ENCODE assay signal across 8 mouse cellular contexts in the genomic region with DNA sequence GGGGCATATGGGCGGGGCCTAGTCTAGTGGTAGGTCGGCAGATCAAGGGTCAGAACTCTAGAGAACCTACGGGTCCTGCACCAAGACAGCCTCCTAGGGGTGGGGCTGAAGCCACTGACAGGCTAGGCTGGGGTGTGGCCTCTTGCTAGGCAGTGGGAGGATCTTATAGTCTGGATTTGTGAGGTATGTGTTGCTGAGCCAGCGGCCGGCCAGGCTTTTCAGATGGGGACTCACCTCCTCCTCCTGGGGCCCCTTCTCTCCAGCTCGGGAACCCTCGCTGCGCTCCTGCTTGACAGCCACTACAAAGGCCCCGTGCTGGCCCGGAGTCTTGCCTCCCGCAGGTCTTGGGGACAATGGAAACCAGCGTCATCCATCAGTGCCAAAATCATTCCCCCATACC. TPM values are rescaled to one million over a fixed set of nuclear protein-coding genes. Genes with fewer than 3 reads are reported as not detected.
A peak's percentile ranks its signal among the peaks of the same experiment; 100 is the strongest.
DNase-seq lines count a peak whose midpoint lies in the region; ATAC-seq lines count a peak whose summit lies in the region.

No protein-coding gene starts in this region.

- H3K4me3 ChIP-seq in heart, embryonic 13.5 days, result peak overlapping the region; percentile 86

- no peaks in the 10 kb centered on the region for H3K9me3 ChIP-seq in heart, embryonic 13.5 days

- peak overlapping the region; percentile 92 for H3K4me2 ChIP-seq in heart, embryonic 13.5 days

- H3K36me3 ChIP-seq in heart, embryonic 13.5 days, result peaks cover 34% of the 10 kb centered on the region

- H3K9ac ChIP-seq in heart, embryonic 13.5 days, result peak overlapping the region; percentile 97

- H3K4me1 ChIP-seq in heart, embryonic 13.5 days, result peaks cover 57% of the 10 kb centered on the region

- 10% methylated on average over 12 of the region's 12 CpGs for WGBS in heart, embryonic 13.5 days

- DNase-seq in cerebellum, adult 11-12 months, result peak; percentile 66
- DNase-seq in cerebellum, postnatal 25 days, result no peak
- DNase-seq in ZHBTc4 (ENCODE audit: low read depth, low spot score), result peak; percentile 95
- DNase-seq in kidney, postnatal 14 days, result peak; percentile 74
- DNase-seq in cerebellum, adult 8-10 months, result no peak
- no peak for DNase-seq in frontal cortex, postnatal 25 days (ENCODE audit: low spot score in 2 of 2)

- no peak for ATAC-seq in heart, embryonic 13.5 days (ENCODE audit: extremely low read depth, insufficient number of reproducible peaks, low FRiP score, low TSS enrichment)
- peak; percentile 39 for ATAC-seq in megakaryocyte-erythroid progenitor cell, adult 5-6 weeks (replicated peaks; ENCODE audit: low FRiP score, low TSS enrichment, poor library complexity, severe bottlenecking)

- H3K27ac ChIP-seq in heart, embryonic 13.5 days (replicated peaks), result peak overlapping the region; percentile 88

- peaks cover 18% of the 10 kb centered on the region for H3K27me3 ChIP-seq in heart, embryonic 13.5 days (replicated peaks)

RNA-seq across cellular contexts. Expression of gene Hmg20b, which starts 1.1 kb away (rescaled TPM):
- 81.9 and 90.9 TPM in 2 replicates for polyA plus RNA-seq in heart, embryonic 13.5 days (2015; fragmentation: Nextera tagmentation; extraction: Ambion mirVana)
- total RNA-seq in megakaryocyte-erythroid progenitor cell, adult 5-6 weeks (2014; fragmentation: Nextera tagmentation), result 25.7 and 37.6 TPM in 2 replicates
- 44.2 and 61.1 TPM in 2 replicates for total RNA-seq in megakaryocyte-erythroid progenitor cell, adult 5-6 weeks (2017)

RNA-seq across cellular contexts. Expression of gene Gipc3, which starts 6.1 kb away (rescaled TPM):
- 0.06 TPM in 1 of 2 replicates, not detected in the other for polyA plus RNA-seq in heart, embryonic 13.5 days (2015; fragmentation: Nextera tagmentation; extraction: Ambion mirVana)
- total RNA-seq in megakaryocyte-erythroid progenitor cell, adult 5-6 weeks (2014; fragmentation: Nextera tagmentation), result not detected in 2 replicates
- total RNA-seq in megakaryocyte-erythroid progenitor cell, adult 5-6 weeks (2017), result not detected in 2 replicates

RNA-seq across cellular contexts. Expression of gene Mfsd12, which starts 8.1 kb away (rescaled TPM):
- 10.7 and 11.1 TPM in 2 replicates for polyA plus RNA-seq in heart, embryonic 13.5 days (2015; fragmentation: Nextera tagmentation; extraction: Ambion mirVana)
- total RNA-seq in megakaryocyte-erythroid progenitor cell, adult 5-6 weeks (2014; fragmentation: Nextera tagmentation), result 15.7 and 16.4 TPM in 2 replicates
- total RNA-seq in megakaryocyte-erythroid progenitor cell, adult 5-6 weeks (2017), result 13.9 and 14.1 TPM in 2 replicates

RNA-seq across cellular contexts. Expression of gene 4930404N11Rik, which starts 16.5 kb away (rescaled TPM):
- polyA plus RNA-seq in heart, embryonic 13.5 days (2015; fragmentation: Nextera tagmentation; extraction: Ambion mirVana), result 0.98 and 1.1 TPM in 2 replicates
- 0.70 TPM in 1 of 2 replicates, not detected in the other for total RNA-seq in megakaryocyte-erythroid progenitor cell, adult 5-6 weeks (2014; fragmentation: Nextera tagmentation)
- 1.9 TPM in 1 of 2 replicates, not detected in the other for total RNA-seq in megakaryocyte-erythroid progenitor cell, adult 5-6 weeks (2017)

RNA-seq across cellular contexts. Expression of gene Tbxa2r, which starts 20.6 kb away (rescaled TPM):
- 13.6 and 14.7 TPM in 2 replicates for polyA plus RNA-seq in heart, embryonic 13.5 days (2015; fragmentation: Nextera tagmentation; extraction: Ambion mirVana)
- 0.66 and 2.3 TPM in 2 replicates for total RNA-seq in megakaryocyte-erythroid progenitor cell, adult 5-6 weeks (2014; fragmentation: Nextera tagmentation)
- 0.52 TPM in 1 of 2 replicates, not detected in the other for total RNA-seq in megakaryocyte-erythroid progenitor cell, adult 5-6 weeks (2017)

Comparison
In these comparisons a context has a peak if more than half of its experiments do, and no peak if none do; other contexts are left out.
1. DNase-seq: peak in cerebellum, adult 11-12 months (single experiment), ZHBTc4 (single experiment) and kidney, postnatal 14 days (single experiment); none in cerebellum, postnatal 25 days (0 of 2), cerebellum, adult 8-10 months (single experiment) and frontal cortex, postnatal 25 days (0 of 2).